Mouse (Mus musculus): ENCODE measurements around the gene Mtif2. TPM values are rescaled to one million over a fixed set of nuclear protein-coding genes. Genes with fewer than 3 reads are reported as not detected.

Gene Mtif2
- polyA plus RNA-seq, 2 experiments, result 26.5 to 31.2 TPM

DNA sequence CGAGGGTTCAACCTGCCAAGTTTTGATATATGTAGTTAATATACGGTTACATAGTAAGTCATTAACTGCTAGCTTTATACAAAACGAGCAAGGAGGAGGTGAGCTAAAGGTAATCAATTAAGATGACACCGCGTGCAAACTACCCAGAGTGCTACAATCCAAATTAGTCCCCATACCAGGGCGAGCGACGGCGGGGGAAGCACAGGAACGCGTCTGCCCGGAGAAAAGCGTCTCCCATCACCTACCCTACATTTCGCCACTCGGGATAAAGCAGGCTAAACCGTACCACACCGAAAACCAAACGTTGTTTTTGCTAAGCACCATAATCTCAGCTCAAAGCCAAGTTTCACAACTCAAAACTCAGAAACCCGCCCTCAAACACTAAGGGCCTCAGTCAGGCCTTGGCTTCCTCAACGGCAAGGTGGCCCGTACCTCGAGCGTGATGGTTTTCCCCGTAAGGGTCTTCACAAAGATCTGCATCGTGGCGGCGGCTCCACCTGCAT, 21.1 kb downstream of the Mtif2 start:
- H3K4me2 ChIP-seq (replicated peaks; ENCODE audit: low read depth, low read length, severe bottlenecking), result peak overlapping the region; percentile 60
- H3K9ac ChIP-seq (ENCODE audit: low read depth, low read length, severe bottlenecking), result peak overlapping the region; percentile 94
- ATAC-seq (ENCODE audit: low FRiP score, low read depth) (peak; percentile 27), DNase-seq (ENCODE audit: low spot score) (no peak)
- H3K4me3 ChIP-seq (replicated peaks; ENCODE audit: low read length), result peak overlapping the region; percentile 81
- H3K4me1 ChIP-seq (ENCODE audit: control insufficient read depth, insufficient read depth, low read length), result peaks cover 10% of the 10 kb centered on the region
- under 1% methylated on average over 27 of the region's 27 CpGs for WGBS
- peaks cover 37% of the 10 kb centered on the region for H3K36me3 ChIP-seq (ENCODE audit: control insufficient read depth, insufficient read depth, low read length)
- peak overlapping the region; percentile 81 for H3K27ac ChIP-seq (replicated peaks; ENCODE audit: low read depth, low read length)
- H3K9me3 ChIP-seq (ENCODE audit: control insufficient read depth, low read length), result no peaks in the 10 kb centered on the region
- no peak for TF ChIP-seq POLR2A (IDR thresholded peaks at IDR 0.05; ENCODE audit: borderline replicate concordance, extremely low read depth, insufficient read depth, insufficient read length)
- no peaks in the 10 kb centered on the region for H3K27me3 ChIP-seq (ENCODE audit: control insufficient read depth, insufficient read depth, low read length)

GRCm38 (mm10) chr11:29547752-29548503, 21.7 kb downstream of the Mtif2 start, which contains the start of the genes Clhc1 and Rps27a:
Gene Clhc1, plus strand, starts transcription at chr11:29547950.
Gene Rps27a, minus strand, starts transcription at chr11:29548109.
- DNase-seq (ENCODE audit: low spot score), result peak; percentile 95
- TF ChIP-seq POLR2A (IDR thresholded peaks at IDR 0.05; ENCODE audit: borderline replicate concordance, extremely low read depth, insufficient read depth, insufficient read length), result peak; percentile 93; the same call in 1 of the 2 replicates
- Histone ChIP-seq H3K4me3 (replicated peaks; ENCODE audit: low read length) (peak within 1 kb of the TSS; percentile 81), H3K27me3 (ENCODE audit: control insufficient read depth, insufficient read depth, low read length) (no peaks in the 10 kb centered on the region), H3K4me1 (ENCODE audit: control insufficient read depth, insufficient read depth, low read length) (peaks cover 10% of the 10 kb centered on the region), H3K9ac (ENCODE audit: low read depth, low read length, severe bottlenecking) (peak within 1 kb of the TSS; percentile 94), H3K27ac (replicated peaks; ENCODE audit: low read depth, low read length) (peak within 1 kb of the TSS; percentile 81), H3K9me3 (ENCODE audit: control insufficient read depth, low read length) (no peaks in the 10 kb centered on the region), H3K4me2 (replicated peaks; ENCODE audit: low read depth, low read length, severe bottlenecking) (peak within 1 kb of the TSS; percentile 60), H3K36me3 (ENCODE audit: control insufficient read depth, insufficient read depth, low read length) (peaks cover 34% of the 10 kb centered on the region)
- ATAC-seq (ENCODE audit: low FRiP score, low read depth), result peak; percentile 98
- WGBS, result under 1% methylated on average over 46 of the region's 46 CpGs

GRCm38 (mm10) chr11:29548504-29549424, 22.6 kb downstream of the Mtif2 start:
- Histone ChIP-seq H3K27me3 (ENCODE audit: control insufficient read depth, insufficient read depth, low read length) (no peaks in the 10 kb centered on the region), H3K4me3 (replicated peaks; ENCODE audit: low read length) (peak overlapping the region; percentile 81), H3K9me3 (ENCODE audit: control insufficient read depth, low read length) (no peaks in the 10 kb centered on the region), H3K4me2 (replicated peaks; ENCODE audit: low read depth, low read length, severe bottlenecking) (peak overlapping the region; percentile 60), H3K27ac (replicated peaks; ENCODE audit: low read depth, low read length) (peak overlapping the region; percentile 81), H3K4me1 (ENCODE audit: control insufficient read depth, insufficient read depth, low read length) (peaks cover 10% of the 10 kb centered on the region), H3K9ac (ENCODE audit: low read depth, low read length, severe bottlenecking) (peak overlapping the region; percentile 94), H3K36me3 (ENCODE audit: control insufficient read depth, insufficient read depth, low read length) (peaks cover 30% of the 10 kb centered on the region)
- no peak for TF ChIP-seq POLR2A (IDR thresholded peaks at IDR 0.05; ENCODE audit: borderline replicate concordance, extremely low read depth, insufficient read depth, insufficient read length)
- WGBS, result 25% methylated on average over 23 of the region's 23 CpGs
- ATAC-seq (ENCODE audit: low FRiP score, low read depth) (no peak), DNase-seq (ENCODE audit: low spot score) (no peak)

GRCm38 (mm10) chr11:29549425-29549778, 23.2 kb downstream of the Mtif2 start:
- Histone ChIP-seq H3K4me3 (replicated peaks; ENCODE audit: low read length) (no peak overlapping the region), H3K36me3 (ENCODE audit: control insufficient read depth, insufficient read depth, low read length) (peaks cover 23% of the 10 kb centered on the region), H3K4me2 (replicated peaks; ENCODE audit: low read depth, low read length, severe bottlenecking) (no peak overlapping the region), H3K9ac (ENCODE audit: low read depth, low read length, severe bottlenecking) (no peak overlapping the region), H3K27me3 (ENCODE audit: control insufficient read depth, insufficient read depth, low read length) (no peaks in the 10 kb centered on the region), H3K27ac (replicated peaks; ENCODE audit: low read depth, low read length) (no peak overlapping the region), H3K9me3 (ENCODE audit: control insufficient read depth, low read length) (no peaks in the 10 kb centered on the region), H3K4me1 (ENCODE audit: control insufficient read depth, insufficient read depth, low read length) (peaks cover 10% of the 10 kb centered on the region)
- DNase-seq (ENCODE audit: low spot score) (no peak), ATAC-seq (ENCODE audit: low FRiP score, low read depth) (no peak)
- TF ChIP-seq POLR2A (IDR thresholded peaks at IDR 0.05; ENCODE audit: borderline replicate concordance, extremely low read depth, insufficient read depth, insufficient read length), result no peak
- WGBS, result 96% methylated on average over 1 of the region's 1 CpGs

DNA sequence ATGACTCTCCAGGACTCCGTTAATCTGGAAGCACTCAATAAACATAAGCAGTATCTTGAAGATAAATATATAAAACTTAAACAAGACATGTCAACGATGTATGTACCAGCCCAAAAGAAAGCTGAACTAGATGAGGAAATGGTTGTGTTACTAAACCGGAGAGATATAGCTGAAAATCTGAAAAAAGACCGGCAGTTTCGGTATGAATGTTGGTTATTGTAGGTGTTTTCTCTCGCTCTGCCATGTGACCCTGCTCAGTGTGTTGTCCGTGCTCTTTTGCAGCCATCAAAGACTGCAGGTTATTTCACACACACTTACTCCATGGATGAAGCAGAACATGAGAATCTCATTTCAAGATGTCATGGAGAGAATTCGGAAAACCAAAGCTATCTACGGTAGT, 34.2 kb downstream of the Mtif2 start:
- no peak overlapping the region for H3K4me3 ChIP-seq (replicated peaks; ENCODE audit: low read length)
- no peak overlapping the region for H3K9ac ChIP-seq (ENCODE audit: low read depth, low read length, severe bottlenecking)
- DNase-seq (ENCODE audit: low spot score) (no peak), ATAC-seq (ENCODE audit: low FRiP score, low read depth) (no peak)
- no peaks in the 10 kb centered on the region for H3K27me3 ChIP-seq (ENCODE audit: control insufficient read depth, insufficient read depth, low read length)
- no peak overlapping the region for H3K4me2 ChIP-seq (replicated peaks; ENCODE audit: low read depth, low read length, severe bottlenecking)
- H3K9me3 ChIP-seq (ENCODE audit: control insufficient read depth, low read length), result no peaks in the 10 kb centered on the region
- H3K36me3 ChIP-seq (ENCODE audit: control insufficient read depth, insufficient read depth, low read length), result no peaks in the 10 kb centered on the region
- no peak overlapping the region for H3K27ac ChIP-seq (replicated peaks; ENCODE audit: low read depth, low read length)
- H3K4me1 ChIP-seq (ENCODE audit: control insufficient read depth, insufficient read depth, low read length), result no peaks in the 10 kb centered on the region
- TF ChIP-seq POLR2A (IDR thresholded peaks at IDR 0.05; ENCODE audit: borderline replicate concordance, extremely low read depth, insufficient read depth, insufficient read length), result no peak
- 89% methylated on average over 9 of the region's 9 CpGs for WGBS
